Mouse (Mus musculus) midbrain, embryonic 16.5 days (tissue): Measurements from ENCODE around the gene Gm42372. TPM values are rescaled to one million over a fixed set of nuclear protein-coding genes. Genes with fewer than 3 reads are reported as not detected.

ENCODE experiments used
- ATAC-seq: fragments of 200-750 bp; cut with Nextera tagmentation; 2 replicates; pipeline ENCODE4 v1.8.0; 2017; ENCODE audit warnings: moderate TSS enrichment
- H3K27ac ChIP-seq: fragments of 300-500 bp; sonication (generic); 2 replicates; pipeline ENCODE4 v1.5.1; 2014; ENCODE audit warnings: mild to moderate bottlenecking, low read length, mixed read lengths
- H3K27me3 ChIP-seq: fragments of 300-500 bp; sonication (generic); 2 replicates; pipeline ENCODE4 v1.6.1; 2014; ENCODE audit warnings: low read depth, low read length, mixed read lengths; ENCODE audit not compliant: control insufficient read depth, insufficient read depth
- H3K36me3 ChIP-seq: fragments of 300-500 bp; sonication (generic); 2 replicates; pipeline ENCODE4 v1.6.1; 2014; ENCODE audit warnings: mild to moderate bottlenecking, low read length, moderate library complexity, mixed read lengths; ENCODE audit not compliant: control insufficient read depth, insufficient read depth
- H3K4me1 ChIP-seq: fragments of 300-500 bp; sonication (generic); 2 replicates; pipeline ENCODE4 v1.6.1; 2014; ENCODE audit warnings: mild to moderate bottlenecking, low read length, mixed read lengths; ENCODE audit not compliant: control insufficient read depth, insufficient read depth
- H3K4me2 ChIP-seq: fragments of 300-500 bp; sonication (generic); 2 replicates; pipeline ENCODE4 v1.6.1; 2014; ENCODE audit warnings: mild to moderate bottlenecking, low read length, mixed read lengths
- H3K4me3 ChIP-seq: fragments of 300-500 bp; sonication (generic); 2 replicates; pipeline ENCODE4 v1.5.1; 2014; ENCODE audit warnings: low read depth, mild to moderate bottlenecking, low read length, moderate library complexity, mixed read lengths
- H3K9ac ChIP-seq: fragments of 300-500 bp; sonication (generic); 2 replicates; pipeline ENCODE4 v1.6.1; 2014; ENCODE audit warnings: low read depth, low read length, mixed read lengths
- H3K9me3 ChIP-seq: fragments of 300-500 bp; sonication (generic); replicated peaks from 2 replicates; pipeline ENCODE4 v1.6.1; 2014; ENCODE audit warnings: mild to moderate bottlenecking, low read length, mixed read lengths; ENCODE audit not compliant: control insufficient read depth, poor library complexity, severe bottlenecking
- whole genome bisulfite sequencing: fragments of 180-500 bp; shearing (Covaris S2); extraction: QIAGEN DNeasy Blood & Tissue Kit; methylation state at CpG from one replicate; pipeline ENCODE4 v1.1.7; 2014; 5-methylcytosine and 5-hydroxymethylcytosine counted together
- polyA plus RNA-seq: library from polyadenylated mRNA; unstranded; fragments of >200 nt; fragmentation: Nextera tagmentation; extraction: Ambion mirVana; gene quantifications from 2 replicates; pipeline ENCODE4 v1.2.1, GENCODE M21; 2015

Gene Gm42372
- polyA plus RNA-seq, 1 experiment from 2014 or later: 7.3 TPM

DNA sequence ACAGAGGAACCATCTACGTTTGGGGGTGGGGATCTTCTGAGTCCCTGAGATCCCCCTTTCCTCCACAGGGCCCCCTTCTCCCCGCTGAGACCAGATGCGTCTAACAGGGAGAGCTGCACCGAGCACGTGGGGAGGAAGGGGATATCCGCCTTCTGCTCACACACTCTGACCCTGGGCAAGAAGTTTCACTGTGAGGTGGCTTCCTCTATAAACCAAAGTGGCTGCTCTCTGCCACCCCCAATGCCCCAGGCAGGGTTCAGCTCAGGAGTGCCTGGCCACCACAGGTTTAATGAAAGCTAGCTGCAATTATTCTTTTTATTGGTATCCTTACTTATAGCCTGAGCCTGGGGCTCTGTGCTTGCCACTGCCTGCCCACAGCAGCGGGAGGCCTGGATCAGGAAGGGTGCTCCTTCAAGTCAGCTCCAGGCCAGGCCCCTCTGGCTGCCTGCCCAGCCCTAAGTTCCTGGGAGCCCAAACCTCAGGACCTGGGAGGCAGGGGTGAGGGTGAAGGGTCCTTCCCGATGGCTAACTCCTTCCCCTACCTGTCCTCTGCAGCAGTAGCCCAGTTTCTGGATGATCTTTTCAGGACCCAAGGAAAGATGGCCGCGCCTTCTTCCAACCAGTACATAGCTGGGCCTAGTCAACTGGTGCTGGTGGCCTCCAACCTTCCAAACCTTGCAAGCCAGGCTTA lies 42.1 kb downstream of the Gm42372 start:
- H3K27me3 ChIP-seq: no peaks in the 10 kb centered on the region
- H3K9me3 ChIP-seq: no peaks in the 10 kb centered on the region
- ATAC-seq: no peak
- H3K36me3 ChIP-seq: peaks cover 25% of the 10 kb centered on the region
- no peak overlapping the region for H3K4me3 ChIP-seq
- H3K27ac ChIP-seq: no peak overlapping the region
- no peak overlapping the region for H3K9ac ChIP-seq
- H3K4me2 ChIP-seq: no peak overlapping the region
- peaks cover 18% of the 10 kb centered on the region for H3K4me1 ChIP-seq
- 92% methylated on average over 10 of the region's 10 CpGs for WGBS

DNA sequence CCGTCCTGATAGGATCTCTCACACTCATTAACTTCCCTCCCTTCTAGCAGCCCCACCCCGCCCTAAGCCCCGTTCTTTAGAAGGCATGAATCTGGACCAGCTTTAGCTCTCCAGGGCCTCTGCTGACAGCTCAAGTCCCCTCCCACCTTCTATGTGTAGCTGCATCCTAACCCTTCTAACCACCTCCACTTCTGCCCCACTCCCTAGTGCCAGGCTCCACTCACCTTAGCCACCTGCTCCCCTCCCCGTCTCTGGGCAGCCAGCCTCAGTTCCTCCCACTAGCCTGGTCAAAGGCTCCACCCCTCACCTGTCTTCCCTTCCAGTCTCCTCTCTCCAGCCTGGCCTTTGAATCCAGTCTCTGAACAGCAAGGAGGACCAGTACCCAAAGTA lies 42.6 kb downstream of the Gm42372 start:
- Histone ChIP-seq H3K4me1 (peaks cover 18% of the 10 kb centered on the region), H3K9ac (no peak overlapping the region), H3K4me2 (peak overlapping the region; percentile 19; the same call in 1 of the 2 replicates), H3K27ac (no peak overlapping the region), H3K27me3 (no peaks in the 10 kb centered on the region), H3K9me3 (no peaks in the 10 kb centered on the region), H3K4me3 (no peak overlapping the region), H3K36me3 (peaks cover 21% of the 10 kb centered on the region)
- ATAC-seq: no peak
- 74% methylated on average over 4 of the region's 4 CpGs for WGBS

DNA sequence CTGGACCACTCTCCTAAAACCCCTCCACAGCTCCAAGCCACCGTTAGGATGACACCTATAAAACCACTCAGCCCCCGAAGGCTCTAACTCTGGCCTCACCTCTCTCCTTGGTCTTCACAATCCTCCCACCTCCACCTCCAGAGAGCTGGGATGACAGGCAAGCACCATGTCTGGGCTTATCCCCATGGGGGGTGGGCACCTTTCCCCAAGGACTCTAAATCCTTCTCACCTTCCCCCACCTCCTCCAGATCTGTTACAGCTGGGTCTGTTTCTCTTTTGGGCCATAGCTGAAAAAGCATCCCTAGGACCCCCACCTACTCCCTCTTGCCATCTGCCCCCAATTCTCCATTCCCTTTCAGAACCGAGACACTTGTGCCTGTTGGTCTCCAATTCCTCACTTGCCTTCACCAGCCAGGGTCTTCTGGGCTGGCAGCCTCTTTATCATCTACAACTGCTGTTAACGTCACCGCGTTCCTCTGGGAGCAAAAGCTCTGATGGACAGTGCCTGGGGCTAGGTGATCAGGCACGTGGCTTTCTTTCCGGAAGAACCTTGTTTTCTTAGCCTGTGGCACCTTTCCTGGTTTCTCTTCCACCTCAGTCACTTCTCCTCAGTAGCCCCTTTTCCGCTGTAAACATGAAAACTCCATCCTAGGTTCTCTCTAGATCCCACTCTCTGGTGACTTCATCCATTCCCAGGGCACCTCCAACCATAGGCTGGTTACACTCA lies 43.2 kb downstream of the Gm42372 start:
- Histone ChIP-seq H3K4me2 (peak overlapping the region; percentile 64), H3K4me3 (peak overlapping the region; percentile 82), H3K27me3 (no peaks in the 10 kb centered on the region), H3K9ac (peak overlapping the region; percentile 94; the same call in 1 of the 2 replicates), H3K9me3 (no peaks in the 10 kb centered on the region), H3K36me3 (peaks cover 16% of the 10 kb centered on the region), H3K4me1 (peaks cover 18% of the 10 kb centered on the region), H3K27ac (no peak overlapping the region)
- WGBS: 76% methylated on average over 9 of the region's 9 CpGs
- ATAC-seq: no peak

DNA sequence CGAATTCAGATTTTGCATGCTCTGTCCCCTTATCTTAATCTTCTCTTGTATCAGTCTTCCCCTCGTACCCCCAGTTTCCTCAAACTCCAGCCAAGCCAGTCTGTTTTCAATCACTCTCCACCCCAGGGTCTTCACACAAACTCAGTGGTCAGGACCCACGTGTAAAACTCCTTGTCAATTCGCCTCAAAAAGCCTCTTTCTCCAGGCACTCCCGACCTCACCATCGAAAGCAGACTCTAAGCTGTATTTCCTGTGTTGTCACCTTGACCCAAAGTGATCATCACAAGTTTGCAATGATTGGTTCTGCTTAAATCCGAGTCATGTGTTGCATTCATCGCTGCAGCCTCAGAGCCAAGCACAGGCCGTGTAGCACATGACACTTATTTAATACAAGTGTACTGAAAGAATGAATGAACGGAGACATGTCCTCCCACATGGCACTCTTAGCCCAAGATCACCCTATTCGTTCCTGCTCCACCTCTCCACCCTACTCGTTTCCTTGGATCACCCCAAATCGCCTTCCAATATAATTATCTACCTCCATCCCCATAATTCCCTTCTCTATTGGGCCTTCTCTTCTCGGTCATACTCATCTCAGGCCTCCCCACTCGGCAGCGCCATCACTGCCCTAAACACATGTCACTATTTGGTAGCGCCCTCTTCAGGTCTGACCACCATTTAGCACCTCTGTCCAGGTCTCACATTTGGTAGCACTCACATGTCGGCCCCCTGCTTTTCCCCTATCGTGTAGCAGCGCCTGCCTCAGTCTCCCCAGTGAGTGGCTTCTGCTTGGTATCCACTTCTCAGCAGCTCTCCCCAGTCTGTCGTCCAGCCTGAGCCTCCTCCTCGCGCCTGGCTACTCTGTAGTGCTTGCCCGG lies 44.1 kb downstream of the Gm42372 start:
- WGBS: 8% methylated on average over 24 of the region's 24 CpGs
- peak overlapping the region; percentile 94 for H3K9ac ChIP-seq
- H3K36me3 ChIP-seq: peaks cover 7% of the 10 kb centered on the region
- H3K4me2 ChIP-seq: peak overlapping the region; percentile 64
- peaks cover 18% of the 10 kb centered on the region for H3K4me1 ChIP-seq
- peak overlapping the region; percentile 79 for H3K27ac ChIP-seq
- peak overlapping the region; percentile 82 for H3K4me3 ChIP-seq
- H3K27me3 ChIP-seq: no peaks in the 10 kb centered on the region
- ATAC-seq: peak; percentile 66
- H3K9me3 ChIP-seq: no peaks in the 10 kb centered on the region

DNA sequence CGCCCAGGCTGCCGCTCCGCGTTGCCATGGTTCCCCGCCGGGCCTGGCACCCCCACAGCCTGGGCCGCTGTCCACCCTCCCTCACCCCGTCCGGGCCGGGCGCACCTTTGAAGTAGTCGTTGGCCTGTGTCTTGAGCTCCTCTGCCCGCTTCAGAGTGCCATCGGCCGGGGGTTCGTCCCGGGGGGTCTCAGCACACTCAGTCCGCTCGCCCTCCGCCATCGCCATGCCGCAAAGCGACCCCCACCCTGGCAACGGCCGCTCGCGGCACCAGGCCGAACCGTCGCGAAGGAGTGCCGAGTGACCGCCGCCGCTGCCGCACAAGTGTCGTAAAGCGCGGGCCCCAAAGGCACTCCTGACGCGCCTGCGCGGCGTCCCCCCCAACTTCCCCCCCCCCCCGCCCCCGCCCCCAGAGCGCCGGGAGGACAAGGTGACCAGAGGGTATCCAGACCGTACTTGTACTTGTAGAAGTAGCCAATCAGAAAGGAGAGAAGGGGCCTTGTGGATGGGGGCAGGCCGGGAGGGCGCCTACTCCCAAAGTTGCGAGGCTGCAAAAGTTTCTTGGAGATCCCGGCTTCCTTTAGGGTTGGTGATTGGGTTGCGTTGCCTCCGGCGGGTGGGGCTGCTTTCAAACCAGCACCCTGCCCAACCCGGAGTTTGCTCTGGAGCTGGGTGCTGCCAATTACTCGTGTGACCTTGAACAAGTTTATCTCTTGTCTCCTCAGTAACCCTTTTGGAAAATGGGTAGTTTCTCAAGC lies 44.9 kb downstream of the Gm42372 start, which contains the start of gene Ppp5c:
Gene Ppp5c (minus strand): TSS at position 337 of the 756 bp plus-strand sequence.
- ATAC-seq: peak; percentile 89
- Histone ChIP-seq H3K9ac (peak within 1 kb of the TSS; percentile 94), H3K4me3 (peak within 1 kb of the TSS; percentile 82), H3K27ac (peak within 1 kb of the TSS; percentile 79), H3K4me2 (peak within 1 kb of the TSS; percentile 64), H3K36me3 (peaks cover under 1% of the 10 kb centered on the region; the same call in 1 of the 2 replicates), H3K9me3 (no peaks in the 10 kb centered on the region), H3K27me3 (no peaks in the 10 kb centered on the region), H3K4me1 (peaks cover 18% of the 10 kb centered on the region)
- under 1% methylated on average over 53 of the region's 58 CpGs for WGBS

DNA sequence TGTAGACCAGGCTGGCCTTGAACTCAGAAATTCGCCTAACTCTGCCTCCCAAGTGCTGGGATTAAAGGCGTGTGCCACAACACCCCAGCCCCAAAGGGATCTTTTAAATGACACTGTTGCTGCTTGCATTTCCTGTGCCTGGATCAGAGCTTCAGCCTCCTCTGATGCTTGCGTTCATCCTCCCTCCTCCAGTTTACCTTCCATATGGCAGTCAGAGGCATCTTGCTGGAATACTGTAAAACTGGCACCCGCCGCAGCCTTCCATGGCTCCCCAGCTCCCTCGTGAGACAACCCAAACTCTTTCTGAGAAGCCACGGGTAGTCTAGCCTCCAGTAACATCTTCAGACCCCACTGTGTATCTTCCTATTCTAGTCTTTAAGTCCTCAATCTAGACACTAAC lies 46.0 kb downstream of the Gm42372 start:
- H3K4me1 ChIP-seq: peaks cover 18% of the 10 kb centered on the region
- H3K9ac ChIP-seq: no peak overlapping the region
- H3K36me3 ChIP-seq: no peaks in the 10 kb centered on the region
- no peak overlapping the region for H3K4me2 ChIP-seq
- H3K27me3 ChIP-seq: no peaks in the 10 kb centered on the region
- no peaks in the 10 kb centered on the region for H3K9me3 ChIP-seq
- H3K27ac ChIP-seq: no peak overlapping the region
- ATAC-seq: no peak
- 86% methylated on average over 7 of the region's 7 CpGs for WGBS
- H3K4me3 ChIP-seq: no peak overlapping the region

DNA sequence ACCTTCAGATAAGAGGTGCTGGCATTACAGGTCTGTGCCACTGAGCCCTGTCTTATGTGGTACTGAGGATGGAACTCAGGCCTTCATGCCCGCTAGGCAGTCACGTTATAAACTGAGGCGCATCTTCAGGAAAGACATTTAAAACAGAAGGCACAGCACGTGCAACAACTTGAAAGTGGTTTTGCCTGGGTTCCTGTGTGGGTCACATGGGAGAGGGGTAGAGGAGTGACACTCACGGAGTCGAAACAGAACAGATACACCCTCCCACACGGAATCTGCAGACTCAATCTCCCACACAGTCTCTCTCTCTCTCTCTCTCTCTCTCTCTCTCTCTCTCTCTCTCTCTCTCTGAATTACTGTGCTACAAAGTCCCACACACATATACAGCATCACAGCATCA lies 47.4 kb downstream of the Gm42372 start:
- ATAC-seq: no peak
- H3K9me3 ChIP-seq: no peaks in the 10 kb centered on the region
- H3K27ac ChIP-seq: no peak overlapping the region
- H3K27me3 ChIP-seq: no peaks in the 10 kb centered on the region
- no peak overlapping the region for H3K4me3 ChIP-seq
- H3K9ac ChIP-seq: no peak overlapping the region
- no peaks in the 10 kb centered on the region for H3K36me3 ChIP-seq
- WGBS: 86% methylated on average over 7 of the region's 7 CpGs
- peaks cover 18% of the 10 kb centered on the region for H3K4me1 ChIP-seq
- no peak overlapping the region for H3K4me2 ChIP-seq
